Mouse (Mus musculus) embryonic fibroblast, embryonic 13.5 days (primary cell): ENCODE results near the gene Cyp4f40.

Source experiments
- CTCF ChIP-seq: IDR thresholded peaks from 2 replicates; pipeline ENCODE4 v1.5.1; 2011; ENCODE audit warnings: mild to moderate bottlenecking, control low read depth, low read length, moderate library complexity, borderline replicate concordance; ENCODE audit not compliant: insufficient read depth
- POLR2A ChIP-seq: IDR thresholded peaks from 2 replicates; pipeline ENCODE4 v1.6.1; 2011; ENCODE audit warnings: low read depth, mild to moderate bottlenecking, control low read depth, low read length, moderate library complexity

DNA sequence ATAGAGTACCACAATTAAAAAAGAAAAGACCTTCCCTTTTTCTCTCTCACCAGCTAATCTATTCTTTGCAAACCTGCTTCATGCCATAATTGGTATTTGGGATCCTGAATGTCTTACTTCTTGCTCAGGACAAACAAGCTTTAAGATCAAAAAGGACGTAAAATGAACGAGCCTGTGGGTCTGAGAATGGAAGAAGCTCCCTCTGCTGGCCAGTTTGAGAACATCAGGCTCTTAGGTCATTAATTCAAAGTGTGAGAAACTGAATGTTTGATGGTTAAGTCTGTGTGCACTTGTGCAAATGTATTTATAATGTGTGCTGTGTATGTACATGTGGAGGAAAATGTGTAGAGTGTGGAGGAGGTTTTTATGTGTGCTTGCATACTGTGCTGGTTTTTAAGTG, 21.7 kb downstream of the Cyp4f40 start:
- no peak for TF ChIP-seq POLR2A
- TF ChIP-seq CTCF: no peak
